8 mouse cellular contexts compared by ENCODE assay signal in the genomic region with DNA sequence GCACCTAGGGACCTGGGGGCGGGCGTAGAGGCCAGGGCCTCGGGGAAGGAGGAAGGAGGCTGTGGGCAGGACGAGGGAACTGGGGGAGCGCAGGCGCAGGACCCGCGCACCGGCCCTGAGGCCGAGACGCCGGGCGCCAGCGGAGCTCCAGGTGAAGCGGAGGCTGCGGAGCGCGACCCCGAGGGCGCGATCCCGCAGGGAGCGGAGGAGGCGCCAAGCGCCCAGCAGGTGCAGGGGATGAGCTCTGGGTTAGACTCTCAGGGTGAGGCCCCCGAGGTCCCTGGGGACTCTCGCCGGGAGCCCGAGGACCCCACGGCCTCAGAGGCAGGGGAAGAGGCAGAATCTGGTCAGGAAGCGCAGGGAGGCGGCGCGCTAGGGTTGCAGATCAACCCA. TPM values are rescaled to one million over a fixed set of nuclear protein-coding genes. Genes with fewer than 3 reads are reported as not detected.
DNase-seq lines count a peak whose midpoint lies in the region; ATAC-seq lines count a peak whose summit lies in the region.

No protein-coding gene starts in this region.

- peak overlapping the region; percentile 87 for H3K4me2 ChIP-seq in kidney, embryonic 14.5 days (replicated peaks; ENCODE audit: low read depth, low read length)
- H3K4me2 ChIP-seq in embryonic facial prominence, embryonic 14.5 days (ENCODE audit: low read depth, low read length) = peak overlapping the region; percentile 70

- peaks cover 10% of the 10 kb centered on the region; the same call in 1 of the 2 replicates for H3K4me1 ChIP-seq in kidney, embryonic 14.5 days (ENCODE audit: control insufficient read depth, insufficient read depth, low read length)
- peaks cover 11% of the 10 kb centered on the region; the same call in 1 of the 2 replicates for H3K4me1 ChIP-seq in embryonic facial prominence, embryonic 14.5 days (ENCODE audit: control insufficient read depth, insufficient read depth, low read length)
- H3K4me1 ChIP-seq in limb, embryonic 10.5 days = peaks cover 16% of the 10 kb centered on the region

- DNase-seq in kidney, adult 9 months = no peak
- DNase-seq in embryonic facial prominence, embryonic 14.5 days (ENCODE audit: low spot score) = no peak
- DNase-seq in limb, embryonic 10.5 days (ENCODE audit: low spot score) = peak; percentile 63
- peak; percentile 56 for DNase-seq in neural tube, embryonic 10.5 days (ENCODE audit: extremely low spot score, low spot score)
- DNase-seq in c-Kit-positive CD71-positive TER-119-positive erythroid progenitor cells, embryonic 14.5 days (ENCODE audit: low spot score) = no peak
- no peak for DNase-seq in left cerebral cortex, postnatal 14 days (ENCODE audit: low spot score in 2 of 2)
- no peak for DNase-seq in thymus, postnatal 14 days

- intact Hi-C loops in left cerebral cortex, postnatal 14 days (cut with DNase I) = no loop called here

- peak; percentile 57 for ATAC-seq in kidney, embryonic 14.5 days (ENCODE audit: low FRiP score, low TSS enrichment)
- ATAC-seq in embryonic facial prominence, embryonic 14.5 days (ENCODE audit: low read depth) = peak; percentile 73; the same call in 1 of the 2 replicates

- peaks cover 31% of the 10 kb centered on the region for H3K27me3 ChIP-seq in kidney, embryonic 14.5 days (ENCODE audit: control insufficient read depth, insufficient read depth, low read length)
- H3K27me3 ChIP-seq in embryonic facial prominence, embryonic 14.5 days (replicated peaks; ENCODE audit: control insufficient read depth, insufficient read depth, low read length) = peaks cover 41% of the 10 kb centered on the region
- peaks cover 68% of the 10 kb centered on the region for H3K27me3 ChIP-seq in limb, embryonic 10.5 days (ENCODE audit: low read depth, poor library complexity, severe bottlenecking)

- H3K36me3 ChIP-seq in kidney, embryonic 14.5 days (ENCODE audit: control insufficient read depth, insufficient read depth, low read length) = no peaks in the 10 kb centered on the region
- H3K36me3 ChIP-seq in embryonic facial prominence, embryonic 14.5 days (ENCODE audit: control insufficient read depth, insufficient read depth, low read length) = no peaks in the 10 kb centered on the region
- H3K36me3 ChIP-seq in limb, embryonic 10.5 days = no peaks in the 10 kb centered on the region

- peak overlapping the region; percentile 49 for H3K4me3 ChIP-seq in kidney, embryonic 14.5 days (ENCODE audit: low read length)
- peak overlapping the region; percentile 43 for H3K4me3 ChIP-seq in embryonic facial prominence, embryonic 14.5 days (ENCODE audit: low read depth, low read length)
- peak overlapping the region; percentile 61 for H3K4me3 ChIP-seq in limb, embryonic 10.5 days

- no peaks in the 10 kb centered on the region for H3K9me3 ChIP-seq in kidney, embryonic 14.5 days (ENCODE audit: control insufficient read depth, low read length)
- H3K9me3 ChIP-seq in embryonic facial prominence, embryonic 14.5 days (ENCODE audit: control insufficient read depth, low read length) = no peaks in the 10 kb centered on the region
- no peaks in the 10 kb centered on the region for H3K9me3 ChIP-seq in limb, embryonic 10.5 days (replicated peaks)

- peak overlapping the region; percentile 48; the same call in 1 of the 2 replicates for H3K9ac ChIP-seq in kidney, embryonic 14.5 days (ENCODE audit: low read depth, low read length)
- peak overlapping the region; percentile 45 for H3K9ac ChIP-seq in embryonic facial prominence, embryonic 14.5 days (ENCODE audit: low read depth, low read length)

- 0% methylated on average over 33 of the region's 34 CpGs for WGBS in kidney, embryonic 14.5 days
- 0% methylated on average over 27 of the region's 34 CpGs for WGBS in embryonic facial prominence, embryonic 14.5 days
- WGBS in limb, embryonic 10.5 days = under 1% methylated on average over 34 of the region's 34 CpGs

- no peak overlapping the region for H3K27ac ChIP-seq in kidney, embryonic 14.5 days (ENCODE audit: low read depth, low read length)
- no peak overlapping the region for H3K27ac ChIP-seq in embryonic facial prominence, embryonic 14.5 days (replicated peaks; ENCODE audit: low read depth, low read length)
- H3K27ac ChIP-seq in limb, embryonic 10.5 days = peak overlapping the region; percentile 72

RNA-seq across cellular contexts. Expression of gene Clic6, which starts 13.0 kb away (rescaled TPM):
- polyA plus RNA-seq in kidney, embryonic 14.5 days (2014; fragmentation: Nextera tagmentation; extraction: Ambion mirVana) = 2.0 and 3.8 TPM in 2 replicates
- 3.0 and 4.1 TPM in 2 replicates for polyA plus RNA-seq in embryonic facial prominence, embryonic 14.5 days (2014; fragmentation: Nextera tagmentation; extraction: Ambion mirVana)
- 0.64 and 0.84 TPM in 2 replicates for polyA plus RNA-seq in limb, embryonic 10.5 days (2016; fragmentation: Nextera tagmentation; extraction: Ambion mirVana)
- total RNA-seq in left cerebral cortex, postnatal 14 days (2021) = 1 to 10 TPM; 1.9 to 2.2 TPM

RNA-seq across cellular contexts. Expression of gene Rcan1, which starts 27.9 kb away (rescaled TPM):
- 14.7 and 23.0 TPM in 2 replicates for polyA plus RNA-seq in kidney, embryonic 14.5 days (2014; fragmentation: Nextera tagmentation; extraction: Ambion mirVana)
- polyA plus RNA-seq in embryonic facial prominence, embryonic 14.5 days (2014; fragmentation: Nextera tagmentation; extraction: Ambion mirVana) = 34.6 TPM in 2 replicates
- polyA plus RNA-seq in limb, embryonic 10.5 days (2016; fragmentation: Nextera tagmentation; extraction: Ambion mirVana) = 26.1 and 28.0 TPM in 2 replicates
- 10 to 100 TPM; 49.8 to 55.8 TPM for total RNA-seq in left cerebral cortex, postnatal 14 days (2021)

Comparison
In these comparisons a context has a peak if more than half of its experiments do, and no peak if none do; other contexts are left out.
1. DNase-seq: peak in limb, embryonic 10.5 days (single experiment) and neural tube, embryonic 10.5 days (single experiment); none in kidney, adult 9 months (single experiment), embryonic facial prominence, embryonic 14.5 days (single experiment), c-Kit-positive CD71-positive TER-119-positive erythroid progenitor cells, embryonic 14.5 days (single experiment), left cerebral cortex, postnatal 14 days (0 of 2) and thymus, postnatal 14 days (single experiment).
2. Peak in every context shown above with its lines, with median percentiles within 50 percentile points of each other: H3K4me3 ChIP-seq.